Mouse (Mus musculus) erythroblast, embryonic 14.5 days (primary cell): Measurements from ENCODE around the gene Mpzl2.

Source experiments
- GATA1 ChIP-seq: IDR thresholded peaks from 2 replicates; pipeline ENCODE4 v1.6.1; 2012; ENCODE audit warnings: low read length, inconsistent platforms, mixed read lengths
- TAL1 ChIP-seq: IDR thresholded peaks from 3 replicates; pipeline ENCODE4 v1.6.1; 2012; ENCODE audit warnings: low read length, inconsistent platforms, mixed read lengths

DNA sequence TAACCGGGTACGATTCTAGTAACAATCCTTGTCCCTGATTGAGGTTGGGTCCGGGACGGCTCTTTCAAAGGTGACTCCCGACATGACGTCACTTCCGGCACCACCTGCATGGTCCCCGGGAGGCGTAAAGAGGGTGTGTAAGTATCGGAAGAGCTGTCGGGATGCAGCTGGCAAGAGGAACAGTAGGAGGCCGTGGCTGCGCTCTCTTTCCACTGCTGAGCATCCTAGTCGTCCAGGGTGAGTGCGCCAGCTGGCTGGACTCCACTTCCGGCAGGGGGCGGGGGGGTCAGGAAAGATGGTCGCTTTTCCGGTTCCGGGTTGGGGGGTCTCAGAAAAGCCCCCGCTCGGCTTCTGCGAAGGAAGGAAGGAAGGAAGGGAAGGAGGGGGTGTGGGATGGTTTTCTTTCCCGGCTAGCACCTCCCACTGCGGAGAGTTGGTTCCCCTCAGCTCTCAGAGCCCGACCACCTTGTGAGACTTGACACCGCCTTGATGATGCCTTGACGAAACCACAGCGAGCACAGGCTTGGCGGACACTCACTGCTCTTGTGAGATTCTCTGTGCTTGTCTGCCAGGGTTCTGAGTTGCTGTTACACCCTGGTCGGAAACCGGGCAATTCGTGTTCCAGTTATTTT, 15.6 kb downstream of the Mpzl2 start, which contains the start of gene Mpzl3:
- TF ChIP-seq GATA1 (no peak), TAL1 (no peak)
